Mouse (Mus musculus) olfactory bulb, adult 2 months (tissue): ENCODE results near the gene Scube1. TPM values are rescaled to one million over a fixed set of nuclear protein-coding genes. Genes with fewer than 3 reads are reported as not detected.
A peak's percentile ranks its signal among the peaks of the same experiment; 100 is the strongest.

ENCODE experiments used
- H3K27ac ChIP-seq: fragments of 200-500 bp; 2 replicates; pipeline ENCODE4 v1.5.1; 2012; ENCODE audit warnings: low read depth, low read length; ENCODE audit not compliant: insufficient read depth
- H3K4me1 ChIP-seq: fragments of 200-500 bp; 2 replicates; pipeline ENCODE4 v1.6.1; 2012; ENCODE audit warnings: low read length; ENCODE audit not compliant: control insufficient read depth, insufficient read depth
- H3K4me3 ChIP-seq: fragments of 200-500 bp; 2 replicates; pipeline ENCODE4 v1.5.1; 2012; ENCODE audit warnings: mild to moderate bottlenecking, low read depth, low read length, moderate library complexity; ENCODE audit not compliant: insufficient read depth
- CTCF ChIP-seq: fragments of 200-500 bp; IDR thresholded peaks from 2 replicates; pipeline ENCODE4 v1.5.1; 2012; ENCODE audit warnings: low read depth, mild to moderate bottlenecking, low read length, moderate library complexity; ENCODE audit not compliant: insufficient read depth
- POLR2A ChIP-seq: fragments of 200-500 bp; IDR thresholded peaks from 2 replicates; pipeline ENCODE4 v1.6.1; 2012; ENCODE audit warnings: mild to moderate bottlenecking, low read depth, low read length, moderate library complexity; ENCODE audit not compliant: insufficient read depth
- WGBS: fragments of 180-500 bp; shearing (Covaris S2); methylation state at CpG from one replicate; pipeline ENCODE4 v1.1.7; 2018; 5-methylcytosine and 5-hydroxymethylcytosine counted together
- polyA plus RNA-seq: library from polyadenylated mRNA; stranded (reverse); fragments of >200 nt; gene quantifications from 2 replicates; pipeline ENCODE4 v1.2.4, GENCODE M21; 2012; ENCODE audit warnings: low replicate concordance; ENCODE audit not compliant: missing spikeins, insufficient read depth, insufficient read length

Scube1 gene
- polyA plus RNA-seq, result not detected in 2 replicates

DNA sequence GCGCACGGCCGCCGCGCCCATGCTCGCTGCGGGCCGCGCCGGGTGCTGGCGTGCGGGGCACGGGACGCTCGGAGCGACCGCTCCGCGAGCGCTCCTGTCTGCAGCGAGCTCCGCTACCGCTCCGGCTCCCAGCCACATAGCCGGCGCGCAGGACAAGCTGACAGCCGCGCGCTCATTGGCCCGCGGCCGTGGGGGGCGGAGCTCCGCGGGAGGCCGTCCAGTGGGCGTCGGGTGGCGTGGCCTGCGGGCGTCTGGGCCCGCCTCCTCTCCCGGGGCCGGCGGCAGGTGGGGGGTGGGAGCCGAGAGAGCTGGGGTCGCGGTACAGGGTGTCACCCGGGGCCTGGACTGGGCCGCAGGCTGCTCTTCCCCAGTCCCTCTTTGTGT is at the start of gene Scube1:
Gene Scube1, minus strand, starts transcription at position 136 of the 384 bp plus-strand sequence.
- Histone ChIP-seq H3K4me3 (peak within 1 kb of the TSS; percentile 48), H3K27ac (no peak within 1 kb of the TSS), H3K4me1 (peaks cover 16% of the 10 kb centered on the region)
- WGBS, result under 1% methylated on average over 51 of the region's 51 CpGs
- TF ChIP-seq CTCF (no peak), POLR2A (peak; percentile 57)

DNA sequence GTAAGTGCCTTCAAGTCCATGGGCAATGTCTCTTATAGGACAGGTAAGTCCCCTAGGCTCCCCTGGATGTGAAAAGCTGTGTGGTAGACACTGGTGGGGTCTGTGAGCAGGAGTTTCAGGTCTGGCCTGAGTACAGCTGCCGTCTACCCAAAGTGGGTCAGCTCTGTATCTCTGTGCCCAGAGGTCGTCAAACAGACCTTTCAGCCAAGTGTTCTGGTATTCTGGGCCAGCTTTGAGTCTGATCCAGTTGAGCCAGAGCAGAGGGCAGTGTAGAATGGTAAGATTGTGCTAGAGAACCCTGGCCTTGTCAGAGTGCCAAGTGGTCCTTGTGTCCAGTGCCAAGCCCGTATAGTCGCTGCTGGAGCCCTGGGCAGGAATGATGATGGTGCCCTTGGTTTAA is 48.1 kb upstream of the Scube1 start:
- WGBS, result 60% methylated on average over 4 of the region's 4 CpGs
- peaks cover 5% of the 10 kb centered on the region; the same call in 1 of the 2 replicates for H3K4me1 ChIP-seq
- TF ChIP-seq CTCF, result no peak
- TF ChIP-seq POLR2A, result no peak
- no peak overlapping the region for H3K4me3 ChIP-seq
- H3K27ac ChIP-seq, result no peak overlapping the region

DNA sequence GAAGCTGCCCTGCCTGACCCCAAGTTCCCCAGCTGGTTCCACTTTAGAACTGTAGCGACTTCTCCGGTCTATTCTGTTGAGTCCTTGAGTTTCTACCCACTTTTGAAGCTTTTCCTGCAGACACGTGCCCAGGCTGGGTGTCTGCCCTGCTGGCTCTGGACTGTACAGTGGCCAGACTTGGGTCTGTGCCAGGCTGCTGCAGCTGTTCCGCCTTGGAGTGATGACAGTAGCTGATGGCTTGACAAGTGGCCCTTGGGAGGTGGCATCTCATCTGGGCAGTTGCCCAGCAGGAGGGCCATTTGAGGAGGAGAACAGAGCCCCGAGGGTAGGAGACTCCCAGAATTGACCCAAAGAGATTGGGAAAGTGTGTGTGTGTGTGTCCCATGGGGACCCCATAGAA is 47.6 kb upstream of the Scube1 start:
- Histone ChIP-seq H3K27ac (no peak overlapping the region), H3K4me1 (peaks cover 5% of the 10 kb centered on the region; the same call in 1 of the 2 replicates), H3K4me3 (no peak overlapping the region)
- 53% methylated on average over 5 of the region's 5 CpGs for WGBS
- TF ChIP-seq CTCF (no peak), POLR2A (no peak)

DNA sequence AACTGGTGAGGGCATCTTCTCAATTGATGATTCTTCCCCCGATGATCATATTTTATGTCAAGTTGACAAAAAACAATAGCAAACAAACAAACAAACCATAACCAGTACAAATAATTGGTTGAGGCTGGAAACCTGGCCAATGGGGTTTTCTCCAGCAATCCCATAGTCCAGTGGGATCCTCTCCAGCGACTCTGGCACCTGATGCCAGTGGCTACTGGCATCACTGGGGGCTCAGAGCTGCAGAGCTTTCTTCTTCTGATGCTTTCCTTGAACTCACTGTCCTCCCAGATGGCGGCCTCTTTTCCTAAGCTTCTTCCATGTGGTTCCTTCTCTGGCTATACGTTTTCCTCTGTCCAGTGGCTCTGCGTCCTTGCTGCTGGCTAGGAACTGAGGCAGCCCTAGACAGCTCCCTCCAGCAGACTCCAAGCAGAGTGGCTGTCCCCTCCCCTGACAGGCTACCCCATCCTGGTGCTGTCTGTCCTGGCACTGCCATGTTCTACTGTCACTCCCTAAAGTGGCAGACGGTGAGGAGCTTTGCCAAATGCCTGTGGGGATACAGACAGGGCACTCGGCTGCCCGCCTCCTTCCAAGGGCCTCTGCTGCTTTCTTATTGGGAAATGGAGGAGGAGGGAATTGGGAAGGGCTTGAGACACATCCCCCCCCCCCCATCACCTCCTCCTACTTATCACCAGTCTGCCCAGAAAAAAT is 46.7 kb upstream of the Scube1 start:
- 88% methylated on average over 8 of the region's 8 CpGs for WGBS
- TF ChIP-seq CTCF (no peak), POLR2A (no peak)
- Histone ChIP-seq H3K4me3 (no peak overlapping the region), H3K4me1 (peaks cover 5% of the 10 kb centered on the region; the same call in 1 of the 2 replicates), H3K27ac (no peak overlapping the region)

DNA sequence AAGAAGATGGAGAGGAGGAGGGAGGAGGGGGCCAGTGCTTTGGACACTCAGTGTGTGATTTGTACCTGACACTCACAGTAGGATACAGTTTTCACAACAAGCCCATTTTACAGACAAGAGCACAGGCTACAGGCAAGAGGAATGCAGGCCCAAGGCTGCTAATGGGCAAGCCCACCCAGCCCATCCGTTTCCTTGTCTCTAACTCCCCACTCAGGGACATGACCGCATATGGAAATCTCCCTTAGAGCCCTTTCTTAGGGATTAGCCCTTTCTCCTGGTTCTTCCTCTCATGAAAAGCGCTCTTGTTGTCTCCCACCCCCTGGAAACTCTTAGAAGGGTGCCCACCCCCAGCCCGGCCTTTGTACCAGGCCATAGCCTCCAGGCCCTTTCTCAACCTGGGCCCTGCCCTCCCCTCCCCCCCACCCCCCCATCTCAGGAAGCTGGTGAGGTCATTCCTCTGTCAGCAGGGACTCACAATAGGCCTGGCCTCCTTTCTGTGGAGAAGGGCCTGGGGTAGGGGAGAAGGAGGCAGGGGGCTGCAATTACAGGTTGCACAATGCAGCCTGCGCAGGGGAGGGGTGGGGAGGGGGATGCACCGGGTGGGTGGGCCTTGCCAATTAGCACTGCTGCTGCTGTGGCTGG is 40.7 kb upstream of the Scube1 start:
- 57% methylated on average over 6 of the region's 6 CpGs for WGBS
- H3K27ac ChIP-seq, result no peak overlapping the region

DNA sequence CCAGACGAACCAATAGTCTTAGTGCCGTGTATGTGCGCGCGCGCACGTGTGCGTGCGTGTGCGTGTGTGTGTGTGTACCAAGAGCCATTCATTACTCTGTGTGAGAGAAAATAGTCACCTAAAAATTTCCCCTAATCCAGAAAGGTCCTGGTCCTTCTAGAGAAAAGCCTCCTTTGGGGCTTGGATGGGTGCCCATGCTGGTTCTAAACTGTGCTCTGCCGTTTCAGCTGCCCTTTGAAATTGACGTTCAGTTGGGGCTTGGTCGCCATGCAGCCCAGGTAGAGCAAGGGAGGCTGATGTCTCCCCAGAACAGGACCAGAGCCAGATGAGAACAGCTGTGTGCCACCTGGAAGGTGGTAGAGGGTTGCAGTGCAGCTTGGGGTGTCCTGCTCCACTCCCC is 36.7 kb upstream of the Scube1 start:
- TF ChIP-seq CTCF, result no peak
- no peak for TF ChIP-seq POLR2A
- Histone ChIP-seq H3K4me3 (no peak overlapping the region), H3K4me1 (no peaks in the 10 kb centered on the region; the same call in 1 of the 2 replicates), H3K27ac (no peak overlapping the region)
- WGBS, result 87% methylated on average over 13 of the region's 13 CpGs

More for the DNA sequence above, 40.7 kb upstream of the Scube1 start:
- TF ChIP-seq POLR2A, result no peak
- no peak for TF ChIP-seq CTCF
- Histone ChIP-seq H3K4me3 (no peak overlapping the region), H3K4me1 (no peaks in the 10 kb centered on the region; the same call in 1 of the 2 replicates)

DNA sequence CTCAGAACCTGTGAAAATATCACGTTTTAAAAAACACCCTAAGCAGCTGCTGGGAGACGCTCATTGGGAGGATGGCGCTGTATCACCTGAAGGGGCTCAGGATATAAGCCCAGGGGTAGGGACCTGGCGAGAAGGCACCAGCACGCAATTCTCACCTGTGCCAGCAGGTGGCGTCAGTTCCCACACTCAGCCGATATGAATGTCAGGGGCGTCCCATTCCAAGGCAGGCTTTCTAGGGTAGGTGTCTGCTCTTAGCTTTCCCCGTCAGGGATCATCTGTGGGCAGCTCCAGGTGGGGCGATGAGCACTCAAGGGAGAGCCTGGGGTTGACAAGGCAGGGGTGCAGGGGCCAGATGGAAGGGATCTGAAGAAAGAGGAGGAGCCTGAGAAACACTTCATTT is 35.9 kb upstream of the Scube1 start:
- peak; percentile 92 for TF ChIP-seq CTCF
- TF ChIP-seq POLR2A, result no peak
- H3K4me1 ChIP-seq, result no peaks in the 10 kb centered on the region; the same call in 1 of the 2 replicates
- no peak overlapping the region for H3K4me3 ChIP-seq
- no peak overlapping the region for H3K27ac ChIP-seq
- 5% methylated on average over 10 of the region's 10 CpGs for WGBS

DNA sequence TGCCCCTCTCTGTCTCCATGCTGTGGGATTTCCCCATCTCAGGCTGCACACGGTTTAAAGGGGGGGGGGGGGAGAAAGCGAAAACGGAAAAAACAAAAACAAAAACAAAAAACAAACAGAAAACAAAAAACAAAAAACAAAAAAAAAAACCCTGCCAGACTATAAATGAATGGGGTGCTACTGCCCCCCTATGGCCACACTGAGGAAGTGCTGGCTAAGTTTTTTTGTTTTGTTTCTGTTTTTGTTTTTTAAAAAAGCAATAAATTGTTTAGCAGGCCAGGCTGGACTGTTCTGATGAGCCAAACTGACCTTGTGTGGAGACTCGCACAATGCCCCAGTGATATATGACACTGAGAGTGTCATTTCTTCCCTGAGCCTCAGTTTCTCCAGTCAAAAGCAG is 34.1 kb upstream of the Scube1 start:
- WGBS, result 9% methylated on average over 4 of the region's 4 CpGs
- no peak overlapping the region for H3K4me3 ChIP-seq
- TF ChIP-seq CTCF (0 out of 2 replicates have a peak, but pooled peaks have one; percentile 20), POLR2A (no peak)

DNA sequence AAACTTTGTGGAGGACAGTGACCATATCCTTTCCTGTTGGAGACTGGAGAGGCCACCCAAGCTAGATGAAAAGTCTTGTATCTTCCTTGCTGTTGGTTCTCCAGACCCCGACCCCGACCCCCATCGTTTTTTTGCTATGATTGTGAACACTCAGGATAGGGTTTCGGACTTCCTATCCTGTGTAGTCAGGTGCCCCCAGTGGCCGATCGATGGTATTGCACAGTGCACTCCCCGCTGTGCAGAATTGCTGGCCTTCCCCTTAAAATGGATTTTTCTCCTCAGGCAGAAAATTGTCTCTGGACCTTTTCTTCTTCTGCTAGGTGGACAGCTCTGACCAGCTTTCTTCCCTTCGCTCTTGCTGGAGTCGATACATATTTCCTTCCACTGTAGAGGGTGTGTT is 31.9 kb upstream of the Scube1 start:
- WGBS, result 21% methylated on average over 9 of the region's 9 CpGs
- H3K4me3 ChIP-seq, result no peak overlapping the region
- TF ChIP-seq POLR2A (no peak), CTCF (peak; percentile 72; the same call in 1 of the 2 replicates)
- no peak overlapping the region for H3K27ac ChIP-seq
- no peaks in the 10 kb centered on the region; the same call in 1 of the 2 replicates for H3K4me1 ChIP-seq

More for the DNA sequence above, 34.1 kb upstream of the Scube1 start:
- Histone ChIP-seq H3K27ac (no peak overlapping the region), H3K4me1 (no peaks in the 10 kb centered on the region; the same call in 1 of the 2 replicates)
